In the genomic region with DNA sequence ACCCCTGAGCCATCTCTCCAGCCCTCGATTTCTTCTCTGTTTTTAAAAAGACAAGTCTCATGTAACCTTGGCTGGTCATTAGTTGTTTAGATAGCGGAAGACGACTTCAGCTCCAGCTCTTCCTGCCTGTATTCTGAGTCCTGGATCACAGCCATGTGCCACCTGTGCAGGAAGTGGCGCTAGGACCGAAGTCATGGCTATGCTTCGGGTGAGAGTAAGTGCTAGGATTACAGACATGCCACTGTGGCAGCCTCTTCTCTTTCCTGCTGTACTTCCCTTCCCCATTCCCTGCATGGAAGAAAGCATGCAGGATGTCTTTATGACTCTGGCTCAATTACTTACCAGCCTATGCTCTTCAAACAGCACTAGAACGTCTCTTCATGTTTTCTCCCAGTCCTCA, we compare ENCODE assay signal across 25 mouse cellular contexts. TPM values are rescaled to one million over a fixed set of nuclear protein-coding genes. Genes with fewer than 3 reads are reported as not detected.
DNase-seq lines count a peak whose midpoint lies in the region; ATAC-seq lines count a peak whose summit lies in the region.
"Had no signal": no experiment of that assay in that cellular context is flagged by ENCODE, and none has a peak within 500 bp of the region (broad histone marks: within the 10 kb centered on the region; RNA-seq: fewer than 3 reads in every experiment).

No protein-coding gene starts in this region.

- peaks cover 40% of the 10 kb centered on the region for H3K36me3 ChIP-seq in lung, embryonic 16.5 days (ENCODE audit: control insufficient read depth, insufficient read depth, low read length)

- no peaks in the 10 kb centered on the region for H3K4me1 ChIP-seq in lung, embryonic 16.5 days (replicated peaks; ENCODE audit: control insufficient read depth, insufficient read depth, low read length)
- H3K4me1 ChIP-seq: embryonic facial prominence, embryonic 15.5 days; forebrain, embryonic 12.5 days; liver, embryonic 12.5 days had no signal

- H3K9ac ChIP-seq in lung, embryonic 16.5 days (ENCODE audit: low read length): no peak overlapping the region
- H3K9ac ChIP-seq: embryonic facial prominence, embryonic 15.5 days; forebrain, embryonic 12.5 days; forebrain, postnatal 0 days; kidney, embryonic 15.5 days; liver, embryonic 12.5 days; liver, postnatal 0 days had no signal

- no peak overlapping the region for H3K27ac ChIP-seq in lung, embryonic 16.5 days (ENCODE audit: low read length)
- H3K27ac ChIP-seq: embryonic facial prominence, embryonic 15.5 days; forebrain, embryonic 12.5 days; kidney, embryonic 15.5 days; liver, embryonic 12.5 days had no signal

- intact Hi-C loops in gastrocnemius, postnatal 36 days (cut with DNase I): no loop called here

- no peaks in the 10 kb centered on the region for H3K27me3 ChIP-seq in lung, embryonic 16.5 days (ENCODE audit: control insufficient read depth, insufficient read depth, low read depth, low read length)
- H3K27me3 ChIP-seq: embryonic facial prominence, embryonic 15.5 days; forebrain, embryonic 12.5 days; kidney, embryonic 15.5 days; liver, embryonic 12.5 days had no signal

- ATAC-seq in cerebellum, adult (ENCODE audit: insufficient number of reproducible peaks, low FRiP score, low TSS enrichment): no peak
- ATAC-seq in lung, embryonic 16.5 days (ENCODE audit: low read depth): peak; percentile 66
- ATAC-seq: CD4-positive, CD25-positive, alpha-beta regulatory T cell, adult 4 months; forebrain, postnatal 0 days; hindbrain, embryonic 16.5 days; liver, embryonic 12.5 days; liver, postnatal 0 days had no signal

- WGBS in lung, embryonic 16.5 days: 53% methylated on average over 7 of the region's 7 CpGs

- no peak overlapping the region for H3K4me3 ChIP-seq in lung, embryonic 16.5 days (ENCODE audit: low read length)
- H3K4me3 ChIP-seq: embryonic facial prominence, embryonic 15.5 days; forebrain, embryonic 12.5 days; kidney, embryonic 15.5 days; liver, embryonic 12.5 days had no signal

- DNase-seq in cerebellum, adult 9-11 months: peak; percentile 53
- peak; percentile 44 for DNase-seq in gastrocnemius, adult 18-20 months (ENCODE audit: low spot score)
- no peak for DNase-seq in gastrocnemius, postnatal 36 days
- DNase-seq in kidney, postnatal 10 days: peak; percentile 55
- DNase-seq in kidney, adult 9 months: no peak
- no peak for DNase-seq in lung, postnatal 36 days
- DNase-seq: adrenal gland, postnatal 14 days; forebrain, postnatal 0 days; gastrocnemius, postnatal 25 days; layer of hippocampus, postnatal 36 days; left cerebral cortex, postnatal 4 days; liver, postnatal 0 days; midbrain, embryonic 14.5 days; retina, postnatal 1 day; right cerebral cortex, postnatal 14 days; thymus, postnatal 4 days had no signal

- no peak overlapping the region for H3K4me2 ChIP-seq in lung, embryonic 16.5 days (ENCODE audit: low read depth, low read length)
- H3K4me2 ChIP-seq: embryonic facial prominence, embryonic 15.5 days; forebrain, embryonic 12.5 days; kidney, embryonic 15.5 days; liver, embryonic 12.5 days had no signal

- no peaks in the 10 kb centered on the region for H3K9me3 ChIP-seq in lung, embryonic 16.5 days (ENCODE audit: control insufficient read depth, low read length)
- H3K9me3 ChIP-seq: embryonic facial prominence, embryonic 15.5 days; forebrain, embryonic 12.5 days; kidney, embryonic 15.5 days; liver, embryonic 12.5 days had no signal

RNA-seq across cellular contexts. Expression of gene Pea15a, which starts 27.5 kb away (rescaled TPM):
- 10 to 100 TPM; 20.2 to 33.2 TPM for total RNA-seq in gastrocnemius, adult 18-20 months (2021)
- total RNA-seq in gastrocnemius, postnatal 36 days (2021): 10 to 100 TPM; 22.5 to 28.4 TPM
- 139 and 147 TPM in 2 replicates for polyA plus RNA-seq in lung, embryonic 16.5 days (2015; fragmentation: Nextera tagmentation; extraction: Ambion mirVana)

RNA-seq across cellular contexts. Expression of gene Dcaf8, which starts 31.2 kb away (rescaled TPM):
- total RNA-seq in gastrocnemius, adult 18-20 months (2021): 100 to 1,000 TPM; 192 to 193 TPM
- total RNA-seq in gastrocnemius, postnatal 36 days (2021): 100 to 1,000 TPM; 165 to 181 TPM
- polyA plus RNA-seq in lung, embryonic 16.5 days (2015; fragmentation: Nextera tagmentation; extraction: Ambion mirVana): 133 and 141 TPM in 2 replicates

RNA-seq across cellular contexts. Expression of gene Casq1, which starts 40.6 kb away (rescaled TPM):
- 1,000 to 10,000 TPM; 2,670 to 3,214 TPM for total RNA-seq in gastrocnemius, adult 18-20 months (2021)
- total RNA-seq in gastrocnemius, postnatal 36 days (2021): 1,000 to 10,000 TPM; 4,749 to 5,131 TPM
- polyA plus RNA-seq in lung, embryonic 16.5 days (2015; fragmentation: Nextera tagmentation; extraction: Ambion mirVana): 7.9 and 15.3 TPM in 2 replicates
- total RNA-seq: monocyte, adult 5-6 weeks had no signal
- polyA plus RNA-seq: CD4-positive, CD25-positive, alpha-beta regulatory T cell, adult 4 months had no signal

RNA-seq across cellular contexts. Expression of gene Pex19, which starts 52.5 kb away (rescaled TPM):
- total RNA-seq in gastrocnemius, adult 18-20 months (2021): 10 to 100 TPM; 74.8 to 76.0 TPM
- 10 to 100 TPM; 73.9 to 77.5 TPM for total RNA-seq in gastrocnemius, postnatal 36 days (2021)
- 124 and 128 TPM in 2 replicates for polyA plus RNA-seq in lung, embryonic 16.5 days (2015; fragmentation: Nextera tagmentation; extraction: Ambion mirVana)

Comparison
In these comparisons a context has a peak if more than half of its experiments do, and no peak if none do; other contexts are left out.
1. DNase-seq: peak in cerebellum, adult 9-11 months (single experiment), gastrocnemius, adult 18-20 months (single experiment) and kidney, postnatal 10 days (single experiment); none in gastrocnemius, postnatal 36 days (0 of 2), kidney, adult 9 months (single experiment) and lung, postnatal 36 days (single experiment).